Mouse (Mus musculus) lung, embryonic 16.5 days (tissue): Measurements from ENCODE around the gene Tlr6. TPM values are rescaled to one million over a fixed set of nuclear protein-coding genes. Genes with fewer than 3 reads are reported as not detected.

Source experiments
- ATAC-seq: fragments of 200-750 bp; cut with Nextera tagmentation; 2 replicates; pipeline ENCODE4 v1.8.0; 2017; ENCODE audit warnings: low read depth, mild to moderate bottlenecking, moderate library complexity
- H3K27ac ChIP-seq: fragments of 300-500 bp; sonication (generic); 2 replicates; pipeline ENCODE4 v1.5.1; 2014; ENCODE audit warnings: mild to moderate bottlenecking, control low read depth, low read length
- H3K27me3 ChIP-seq: fragments of 300-500 bp; sonication (generic); 2 replicates; pipeline ENCODE4 v1.6.1; 2014; ENCODE audit warnings: low read depth, low read length, mixed read lengths; ENCODE audit not compliant: control insufficient read depth, insufficient read depth
- H3K36me3 ChIP-seq: fragments of 300-500 bp; sonication (generic); 2 replicates; pipeline ENCODE4 v1.6.1; 2014; ENCODE audit warnings: low read length; ENCODE audit not compliant: control insufficient read depth, insufficient read depth
- H3K4me1 ChIP-seq: fragments of 300-500 bp; sonication (generic); replicated peaks from 2 replicates; pipeline ENCODE4 v1.6.1; 2014; ENCODE audit warnings: low read length, mixed read lengths; ENCODE audit not compliant: control insufficient read depth, insufficient read depth
- H3K4me2 ChIP-seq: fragments of 300-500 bp; sonication (generic); 2 replicates; pipeline ENCODE4 v1.6.1; 2014; ENCODE audit warnings: low read depth, low read length, control low read depth
- H3K4me3 ChIP-seq: fragments of 300-500 bp; sonication (generic); 2 replicates; pipeline ENCODE4 v1.5.1; 2014; ENCODE audit warnings: mild to moderate bottlenecking, low read length, control low read depth
- H3K9ac ChIP-seq: fragments of 300-500 bp; sonication (generic); 2 replicates; pipeline ENCODE4 v1.6.1; 2014; ENCODE audit warnings: low read length, control low read depth
- H3K9me3 ChIP-seq: fragments of 300-500 bp; sonication (generic); 2 replicates; pipeline ENCODE4 v1.6.1; 2016; ENCODE audit warnings: low read length; ENCODE audit not compliant: control insufficient read depth
- WGBS: fragments of 180-500 bp; shearing (Covaris S2); extraction: QIAGEN DNeasy Blood & Tissue Kit; methylation state at CpG from one replicate; pipeline ENCODE4 v1.1.7; 2014; 5-methylcytosine and 5-hydroxymethylcytosine counted together
- polyA plus RNA-seq: library from polyadenylated mRNA; unstranded; fragments of >200 nt; fragmentation: Nextera tagmentation; extraction: Ambion mirVana; gene quantifications from 2 replicates; pipeline ENCODE4 v1.2.1, GENCODE M21; 2015

The Tlr6 gene
- polyA plus RNA-seq, 1 experiment from 2014 or later = 0.82 TPM

- Histone ChIP-seq H3K36me3 (peaks cover 23% of the 10 kb centered on the region), H3K4me3 (no peak overlapping the region), H3K9me3 (no peaks in the 10 kb centered on the region), H3K9ac (no peak overlapping the region), H3K27ac (no peak overlapping the region), H3K4me2 (no peak overlapping the region), H3K4me1 (no peaks in the 10 kb centered on the region), H3K27me3 (no peaks in the 10 kb centered on the region)
- WGBS = 70% methylated on average over 8 of the region's 8 CpGs
- ATAC-seq = no peak
Measured at GRCm38 (mm10) chr5:64977128-64977527, 17.2 kb upstream of the Tlr6 start.

- WGBS = 83% methylated on average over 5 of the region's 5 CpGs
- Histone ChIP-seq H3K4me3 (no peak overlapping the region), H3K36me3 (peaks cover 6% of the 10 kb centered on the region), H3K9ac (no peak overlapping the region), H3K9me3 (no peaks in the 10 kb centered on the region), H3K27ac (no peak overlapping the region), H3K4me1 (peaks cover 5% of the 10 kb centered on the region; the same call in 1 of the 2 replicates), H3K4me2 (no peak overlapping the region), H3K27me3 (no peaks in the 10 kb centered on the region)
- ATAC-seq = no peak
Measured at GRCm38 (mm10) chr5:64975121-64975520, 15.2 kb upstream of the Tlr6 start.

- Histone ChIP-seq H3K27me3 (no peaks in the 10 kb centered on the region), H3K9ac (peak within 1 kb of the TSS; percentile 94), H3K4me1 (peaks cover 9% of the 10 kb centered on the region), H3K4me2 (peak within 1 kb of the TSS; percentile 86), H3K9me3 (no peaks in the 10 kb centered on the region), H3K36me3 (peaks cover 6% of the 10 kb centered on the region), H3K4me3 (peak within 1 kb of the TSS; percentile 86), H3K27ac (peak within 1 kb of the TSS; percentile 81)
- ATAC-seq = peak; percentile 96
- WGBS = under 1% methylated on average over 63 of the region's 68 CpGs
Measured at GRCm38 (mm10) chr5:64969861-64970771, 10.2 kb upstream of the Tlr6 start, which contains the start of gene Fam114a1. TSS of gene Fam114a1 (plus strand) at chr5:64970071.

GRCm38 (mm10) chr5:64968961-64969860, 9.3 kb upstream of the Tlr6 start:
- no peaks in the 10 kb centered on the region for H3K27me3 ChIP-seq
- peaks cover 6% of the 10 kb centered on the region for H3K36me3 ChIP-seq
- H3K9ac ChIP-seq = peak overlapping the region; percentile 94
- H3K4me3 ChIP-seq = peak overlapping the region; percentile 86
- H3K9me3 ChIP-seq = no peaks in the 10 kb centered on the region
- ATAC-seq = peak; percentile 76
- peak overlapping the region; percentile 81 for H3K27ac ChIP-seq
- 5% methylated on average over 14 of the region's 14 CpGs for WGBS
- H3K4me1 ChIP-seq = peaks cover 9% of the 10 kb centered on the region
- peak overlapping the region; percentile 86 for H3K4me2 ChIP-seq

- no peaks in the 10 kb centered on the region for H3K36me3 ChIP-seq
- H3K27me3 ChIP-seq = no peaks in the 10 kb centered on the region
- peaks cover under 1% of the 10 kb centered on the region; the same call in 1 of the 2 replicates for H3K4me1 ChIP-seq
- H3K9ac ChIP-seq = no peak overlapping the region
- H3K4me3 ChIP-seq = no peak overlapping the region
- H3K4me2 ChIP-seq = no peak overlapping the region
- ATAC-seq = no peak
- no peak overlapping the region for H3K27ac ChIP-seq
- WGBS = 74% methylated on average over 3 of the region's 3 CpGs
- no peaks in the 10 kb centered on the region for H3K9me3 ChIP-seq
Measured at GRCm38 (mm10) chr5:64963735-64964134, 3.8 kb upstream of the Tlr6 start.

GRCm38 (mm10) chr5:64963271-64963670, 3.4 kb upstream of the Tlr6 start:
- no peak overlapping the region for H3K4me2 ChIP-seq
- H3K27ac ChIP-seq = no peak overlapping the region
- no peaks in the 10 kb centered on the region for H3K9me3 ChIP-seq
- no peak overlapping the region for H3K4me3 ChIP-seq
- H3K27me3 ChIP-seq = no peaks in the 10 kb centered on the region
- no peaks in the 10 kb centered on the region for H3K4me1 ChIP-seq
- no peaks in the 10 kb centered on the region for H3K36me3 ChIP-seq
- ATAC-seq = no peak
- H3K9ac ChIP-seq = no peak overlapping the region
- WGBS = 74% methylated on average over 5 of the region's 5 CpGs

GRCm38 (mm10) chr5:64960857-64961391, 1.0 kb upstream of the Tlr6 start:
- WGBS = 82% methylated on average over 13 of the region's 13 CpGs
- no peaks in the 10 kb centered on the region for H3K36me3 ChIP-seq
- no peaks in the 10 kb centered on the region for H3K9me3 ChIP-seq
- no peak for ATAC-seq
- H3K4me3 ChIP-seq = no peak overlapping the region
- H3K4me2 ChIP-seq = no peak overlapping the region
- no peaks in the 10 kb centered on the region for H3K4me1 ChIP-seq
- no peak overlapping the region for H3K27ac ChIP-seq
- H3K9ac ChIP-seq = no peak overlapping the region
- H3K27me3 ChIP-seq = no peaks in the 10 kb centered on the region

GRCm38 (mm10) chr5:64958991-64959842, 680 bp downstream of the Tlr6 start:
- no peak overlapping the region for H3K27ac ChIP-seq
- no peaks in the 10 kb centered on the region for H3K27me3 ChIP-seq
- H3K9me3 ChIP-seq = no peaks in the 10 kb centered on the region
- ATAC-seq = no peak
- no peak overlapping the region for H3K9ac ChIP-seq
- no peak overlapping the region for H3K4me2 ChIP-seq
- no peaks in the 10 kb centered on the region for H3K4me1 ChIP-seq
- WGBS = 73% methylated on average over 22 of the region's 22 CpGs
- H3K4me3 ChIP-seq = no peak overlapping the region
- no peaks in the 10 kb centered on the region for H3K36me3 ChIP-seq
